17 mouse cellular contexts compared by ENCODE assay signal in the genomic region with DNA sequence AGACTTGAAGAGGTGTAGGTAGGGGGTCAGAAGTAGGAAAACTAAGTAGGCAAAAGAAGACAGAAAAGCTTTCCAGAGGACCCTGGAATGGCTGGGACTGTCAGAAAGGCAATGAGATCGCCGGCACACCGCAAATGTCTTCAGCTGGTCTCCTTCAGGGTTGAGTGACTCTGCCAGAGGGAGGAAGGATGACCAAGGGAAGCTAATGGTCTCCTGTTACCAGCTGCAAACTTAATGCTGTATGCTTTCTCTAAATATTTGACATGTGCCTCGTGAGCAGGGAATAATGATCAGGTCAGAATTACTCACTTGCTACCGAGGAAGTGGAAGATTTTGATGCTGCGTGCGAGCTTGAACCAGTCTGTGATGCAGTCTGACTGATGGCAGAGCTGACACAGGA.
"Had no signal": no experiment of that assay in that cellular context is flagged by ENCODE, and none has a peak within 500 bp of the region (broad histone marks: within the 10 kb centered on the region; RNA-seq: fewer than 3 reads in every experiment).

No protein-coding gene starts in this region.

- H3K4me1 ChIP-seq: megakaryocyte, embryonic 14.5 days; midbrain, embryonic 13.5 days; midbrain, embryonic 15.5 days; neural tube, embryonic 12.5 days; stomach, embryonic 15.5 days had no signal

- H3K9me3 ChIP-seq: lung, embryonic 15.5 days; megakaryocyte, embryonic 14.5 days; midbrain, embryonic 13.5 days; midbrain, embryonic 15.5 days; neural tube, embryonic 12.5 days; stomach, embryonic 15.5 days had no signal

- ATAC-seq: lung, postnatal 0 days; midbrain, embryonic 13.5 days; midbrain, embryonic 15.5 days had no signal

- H3K9ac ChIP-seq: lung, embryonic 15.5 days; midbrain, embryonic 13.5 days; midbrain, embryonic 15.5 days; neural tube, embryonic 12.5 days; stomach, embryonic 15.5 days had no signal

- H3K36me3 ChIP-seq: lung, embryonic 15.5 days; midbrain, embryonic 13.5 days; midbrain, embryonic 15.5 days; neural tube, embryonic 12.5 days; stomach, embryonic 15.5 days had no signal

- H3K27ac ChIP-seq: lung, embryonic 15.5 days; macrophage; midbrain, embryonic 13.5 days; midbrain, embryonic 15.5 days; neural tube, embryonic 12.5 days; stomach, embryonic 15.5 days; stomach, postnatal 0 days had no signal

- DNase-seq: lung, adult 2 months; lung, postnatal 14 days; lung, postnatal 36 days; right cerebral cortex, postnatal 14 days; thymus, adult 2 months; thymus, postnatal 25 days; thymus, postnatal 4 days had no signal

- H3K4me3 ChIP-seq: lung, embryonic 15.5 days; megakaryocyte, embryonic 14.5 days; midbrain, embryonic 13.5 days; midbrain, embryonic 15.5 days; neural tube, embryonic 12.5 days; stomach, embryonic 15.5 days had no signal

- H3K4me2 ChIP-seq: lung, embryonic 15.5 days; midbrain, embryonic 11.5 days; midbrain, embryonic 13.5 days; midbrain, embryonic 15.5 days; neural tube, embryonic 12.5 days; stomach, embryonic 15.5 days had no signal

- H3K27me3 ChIP-seq: lung, embryonic 15.5 days; midbrain, embryonic 13.5 days; midbrain, embryonic 15.5 days; neural tube, embryonic 12.5 days; stomach, embryonic 15.5 days had no signal
